Mouse (Mus musculus) adrenal gland, postnatal 4 days (tissue): Measurements from ENCODE around the gene Gm20695. TPM values are rescaled to one million over a fixed set of nuclear protein-coding genes. Genes with fewer than 3 reads are reported as not detected.
A peak's percentile ranks its signal among the peaks of the same experiment; 100 is the strongest.

Source experiments
- DNase-seq, 2 experiments: peaks; one replicate each; pipeline ENCODE4 v3.0.0; 2021 to 2022; ENCODE audit warnings: low spot score in 2 of 2, mixed read lengths in 2 of 2
- long read RNA-seq, 2 experiments: library from polyadenylated mRNA; stranded (forward); transcript quantifications; one replicate each; pipeline ENCODE4 v2.0.0; 2021
- total RNA-seq, 2 experiments: library from RNA; stranded (reverse); gene quantifications; 2 replicates each; pipeline ENCODE4 v1.2.3; 2021

Gene Gm20695
- 1 to 10 TPM; 1.0 to 1.5 TPM for total RNA-seq
- long read RNA-seq, experiment 1, partial matches to known transcripts: 0 of 3 reads
- long read RNA-seq, experiment 1, other reads (novel, unspliced or antisense): 3 of 3 reads
- long read RNA-seq, experiment 2, partial matches to known transcripts: 0 of 7 reads
- long read RNA-seq, experiment 2, other reads (novel, unspliced or antisense): 7 of 7 reads

DNA sequence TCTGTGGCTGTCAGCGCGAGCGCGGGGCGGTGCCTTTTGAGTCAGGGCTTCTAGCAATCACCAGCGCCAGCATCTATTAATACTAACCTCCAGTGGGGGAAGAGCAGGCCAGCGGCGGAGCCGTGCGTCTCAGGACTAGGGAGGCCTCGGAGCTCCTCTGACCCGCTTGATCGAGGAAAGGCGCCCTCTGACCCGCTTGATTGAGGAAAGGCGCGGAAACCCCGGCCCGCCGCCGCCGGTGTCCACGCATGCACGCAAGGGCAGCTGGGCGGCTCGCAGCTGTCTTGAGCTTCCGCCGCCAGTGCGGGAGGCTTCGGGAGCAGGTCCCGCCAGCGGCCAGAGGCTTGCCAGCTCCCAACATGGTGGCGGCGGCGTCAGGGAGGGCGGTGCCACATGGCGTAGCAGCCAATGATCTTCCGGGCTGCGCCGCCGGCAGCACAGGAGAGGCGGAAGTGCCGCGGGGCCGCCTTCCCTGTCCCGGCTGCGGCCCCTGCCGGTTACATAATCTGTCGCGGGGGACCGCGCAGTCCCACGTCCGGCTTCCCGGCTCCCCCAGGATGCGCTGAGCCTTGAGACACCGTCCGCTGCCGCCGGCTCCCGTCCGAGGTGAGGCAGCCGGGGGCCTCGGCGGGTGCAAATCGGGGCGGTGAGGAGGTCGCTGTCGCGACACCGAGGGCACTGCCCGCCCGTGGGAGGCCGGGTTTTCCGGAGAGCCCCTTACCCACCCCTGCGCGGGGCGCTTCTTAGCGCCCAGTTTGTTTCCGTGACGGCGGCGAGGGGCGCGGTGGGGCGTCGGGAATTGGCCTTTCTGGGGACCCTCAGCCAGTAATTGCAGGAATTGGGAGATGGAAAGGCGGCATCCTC lies at the start of gene Gm20695, which contains the start of gene Zfp597:
Gm20695 (plus strand) TSS at position 448 of the 864 bp plus-strand sequence.
Zfp597 (minus strand) TSS at position 361 of the 864 bp plus-strand sequence.
- DNase-seq: peak; percentile 90

DNA sequence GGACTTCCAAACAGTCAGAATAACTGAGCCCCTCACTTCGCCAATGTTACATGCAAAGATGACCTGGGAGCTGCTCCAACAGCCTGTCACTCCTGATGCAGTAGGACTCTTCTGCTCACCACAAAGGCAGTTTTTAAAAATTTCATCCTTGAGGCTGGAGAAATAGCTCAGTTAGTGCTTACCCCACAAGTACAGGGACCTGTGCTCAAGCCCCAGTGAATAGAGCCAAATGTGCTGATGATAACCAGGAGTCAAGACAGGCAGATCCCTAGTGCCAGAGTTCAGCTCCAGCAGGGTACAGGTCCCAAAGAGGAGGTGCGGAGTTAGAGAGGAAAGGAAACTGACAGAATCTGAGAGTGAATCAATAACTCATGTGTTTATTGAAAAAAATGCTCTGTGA lies 49.0 kb upstream of the Gm20695 start:
- no peak for DNase-seq

DNA sequence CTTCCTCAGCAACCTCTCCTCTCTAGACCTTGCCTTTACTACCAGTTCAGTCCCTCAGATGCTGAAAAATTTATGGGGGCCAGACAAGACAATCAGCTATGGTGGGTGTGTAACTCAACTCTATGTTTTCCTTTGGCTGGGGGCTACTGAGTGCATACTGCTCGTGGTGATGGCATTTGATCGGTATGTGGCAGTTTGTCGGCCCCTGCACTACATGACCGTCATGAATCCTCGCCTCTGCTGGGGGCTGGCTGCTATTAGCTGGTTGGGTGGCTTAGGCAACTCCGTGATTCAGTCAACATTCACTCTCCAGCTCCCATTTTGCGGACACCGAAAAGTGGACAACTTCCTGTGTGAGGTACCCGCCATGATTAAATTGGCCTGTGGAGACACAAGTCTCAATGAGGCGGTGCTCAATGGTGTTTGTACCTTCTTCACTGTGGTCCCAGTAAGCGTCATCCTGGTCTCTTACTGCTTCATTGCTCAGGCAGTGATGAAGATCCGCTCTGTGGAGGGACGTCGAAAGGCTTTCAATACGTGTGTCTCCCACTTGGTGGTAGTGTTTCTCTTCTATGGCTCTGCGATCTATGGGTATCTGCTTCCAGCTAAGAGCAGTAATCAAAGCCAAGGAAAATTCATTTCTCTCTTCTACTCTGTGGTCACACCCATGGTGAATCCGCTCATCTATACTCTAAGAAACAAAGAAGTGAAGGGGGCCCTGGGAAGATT lies 45.1 kb upstream of the Gm20695 start:
- no peak for DNase-seq

DNA sequence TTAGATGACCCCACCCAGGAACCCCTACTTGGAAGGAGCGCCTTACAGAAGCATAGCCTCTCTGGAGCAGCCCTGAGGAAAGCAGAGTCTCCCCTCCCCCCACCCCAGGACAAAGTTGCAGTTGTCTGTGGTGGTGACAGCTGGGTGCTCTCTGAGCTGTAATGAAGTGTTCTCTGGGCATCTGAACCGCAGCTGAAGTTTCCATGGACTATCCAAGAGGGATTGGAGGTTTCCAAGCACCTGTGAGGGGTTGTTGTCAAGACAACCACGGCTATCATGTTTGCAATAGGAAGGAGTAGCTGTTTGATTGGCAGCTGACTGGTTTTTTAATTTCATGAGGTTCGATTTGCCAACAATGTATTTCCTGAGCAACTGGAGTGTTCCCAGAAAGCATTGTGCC lies 41.5 kb upstream of the Gm20695 start:
- DNase-seq: no peak

DNA sequence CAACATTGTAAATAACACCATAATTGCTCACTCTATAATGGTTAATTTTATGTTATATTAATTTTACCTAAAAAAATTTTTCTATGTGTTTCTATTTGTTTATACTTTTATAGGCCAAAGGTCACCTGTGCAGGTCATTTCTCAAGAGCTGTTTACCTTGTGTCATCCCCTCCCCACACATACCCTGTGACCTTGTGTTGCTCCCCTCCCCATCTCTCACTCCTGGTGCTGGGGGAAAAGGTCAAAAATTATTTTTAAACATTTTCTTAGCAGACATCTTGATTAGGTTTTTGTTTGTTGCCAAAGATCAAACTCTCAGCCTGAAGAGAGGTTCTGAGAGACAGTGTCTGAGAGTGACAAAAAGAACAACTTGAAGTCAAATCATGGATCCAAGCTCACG lies 40.7 kb upstream of the Gm20695 start:
- no peak for DNase-seq

DNA sequence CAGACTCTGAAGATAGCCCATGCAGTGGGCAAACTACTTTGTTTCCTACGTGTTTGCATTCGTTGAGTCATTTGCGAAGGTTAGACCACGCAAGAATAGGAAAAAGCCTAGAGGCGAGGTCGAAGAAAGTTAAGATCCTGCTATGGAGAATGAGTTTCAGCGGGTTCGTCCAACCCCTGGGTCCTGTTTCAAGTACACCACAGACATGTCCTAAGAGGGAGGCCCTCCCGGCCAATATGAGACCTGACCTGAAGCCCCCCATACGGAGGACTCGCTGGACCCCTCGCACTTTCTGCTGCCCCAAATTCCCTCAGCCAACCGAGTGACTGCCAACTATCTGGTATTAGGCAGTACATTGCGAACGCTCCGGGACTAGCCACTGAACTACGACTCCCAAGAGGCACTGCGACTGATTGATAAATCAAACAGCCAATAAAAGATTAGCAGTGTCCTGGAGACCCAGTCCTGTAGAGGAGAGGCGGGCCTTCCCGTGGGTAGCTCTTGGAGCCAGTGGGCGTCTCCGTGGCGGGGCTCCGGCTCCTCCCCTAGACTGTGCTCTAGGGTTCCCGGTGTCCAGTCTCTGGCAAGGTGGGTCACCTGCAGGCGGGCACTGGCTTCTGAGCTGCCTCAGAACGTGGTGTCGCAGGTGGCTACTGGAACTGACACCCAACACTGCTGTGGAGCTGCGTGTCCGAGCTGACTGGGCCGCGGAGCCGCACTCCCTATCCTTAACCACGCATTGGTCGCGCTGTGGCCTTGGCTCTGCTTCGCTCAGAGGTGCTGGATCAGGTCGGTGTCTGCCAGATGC lies 37.5 kb upstream of the Gm20695 start, which contains the start of gene Zfp174:
Zfp174 (plus strand) TSS at position 558 of the 808 bp plus-strand sequence.
- DNase-seq: peak; percentile 59 to 84

DNA sequence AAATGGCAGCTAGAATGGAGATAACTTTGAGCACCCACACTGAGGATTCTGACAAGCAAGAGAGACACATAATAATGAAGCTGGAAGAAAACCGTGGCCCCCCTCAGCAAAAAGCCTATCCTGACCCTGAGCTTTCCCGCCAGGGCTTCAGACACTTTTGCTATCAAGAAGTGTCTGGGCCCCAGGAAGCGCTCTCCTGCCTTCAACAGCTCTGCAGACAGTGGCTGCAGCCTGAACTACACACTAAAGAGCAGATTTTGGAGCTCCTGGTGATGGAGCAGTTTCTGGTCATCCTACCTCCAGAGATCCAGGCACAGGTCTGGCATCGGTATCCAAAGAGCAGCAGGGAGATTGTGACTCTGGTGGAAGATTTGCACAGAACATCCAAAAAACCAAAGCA lies 36.6 kb upstream of the Gm20695 start:
- no peak for DNase-seq

DNA sequence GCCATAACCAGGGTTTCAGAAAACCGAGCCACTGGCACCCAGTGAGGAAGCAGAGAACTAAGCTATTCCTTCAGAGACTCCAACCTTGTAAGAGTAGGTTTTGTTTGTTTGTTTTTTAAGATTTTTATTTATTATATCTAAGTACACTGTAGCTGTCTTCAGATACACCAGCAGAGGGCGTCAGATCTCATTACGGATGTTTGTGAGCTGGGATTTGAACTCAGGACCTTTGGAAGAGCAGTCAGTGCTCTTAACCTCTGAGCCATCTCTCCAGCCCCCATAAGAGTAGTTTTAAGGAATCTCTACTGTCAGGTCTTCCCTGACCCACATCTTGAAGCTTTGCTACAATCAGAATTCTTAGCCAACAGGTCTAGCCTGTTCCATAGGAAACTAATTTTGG lies 36.0 kb upstream of the Gm20695 start:
- no peak for DNase-seq

DNA sequence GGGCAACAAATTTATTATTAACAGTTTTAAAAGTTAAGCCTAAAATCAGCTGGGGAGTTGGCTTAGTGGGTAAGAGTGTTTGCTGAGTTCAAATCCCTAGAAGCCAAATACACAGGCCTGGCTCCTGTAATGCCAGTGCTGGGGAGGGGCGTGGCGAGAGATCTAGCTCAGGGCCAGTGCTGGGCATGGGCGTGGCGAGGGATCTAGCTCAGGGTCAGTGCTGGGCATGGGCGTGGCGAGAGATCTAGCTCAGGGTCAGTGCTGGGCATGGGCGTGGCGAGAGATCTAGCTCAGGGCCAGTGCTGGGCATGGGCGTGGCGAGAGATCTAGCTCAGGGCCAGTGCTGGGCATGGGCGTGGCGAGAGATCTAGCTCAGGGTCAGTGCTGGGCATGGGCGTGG lies 33.1 kb upstream of the Gm20695 start:
- peak in 1 of 2 experiments; percentile 34 for DNase-seq

DNA sequence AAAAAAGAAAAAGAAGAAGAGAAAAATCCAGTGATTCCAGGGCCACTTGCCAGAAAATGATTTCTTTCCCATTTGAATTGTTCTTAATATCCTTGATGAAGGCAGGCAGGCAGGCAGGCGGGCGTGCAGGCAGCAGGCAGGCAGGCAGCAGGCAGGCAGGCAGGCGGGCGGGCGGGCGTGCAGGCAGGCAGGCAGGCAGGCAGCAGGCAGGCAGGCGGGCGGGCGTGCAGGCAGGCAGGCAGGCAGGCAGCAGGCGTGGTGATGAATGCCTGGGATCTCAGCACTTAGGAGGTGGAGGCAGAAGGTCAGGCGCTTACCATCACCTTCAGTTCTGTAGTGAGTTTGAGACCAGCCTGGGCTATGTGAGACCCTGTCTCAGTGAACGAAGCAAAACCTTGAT lies 31.9 kb upstream of the Gm20695 start:
- DNase-seq: no peak

DNA sequence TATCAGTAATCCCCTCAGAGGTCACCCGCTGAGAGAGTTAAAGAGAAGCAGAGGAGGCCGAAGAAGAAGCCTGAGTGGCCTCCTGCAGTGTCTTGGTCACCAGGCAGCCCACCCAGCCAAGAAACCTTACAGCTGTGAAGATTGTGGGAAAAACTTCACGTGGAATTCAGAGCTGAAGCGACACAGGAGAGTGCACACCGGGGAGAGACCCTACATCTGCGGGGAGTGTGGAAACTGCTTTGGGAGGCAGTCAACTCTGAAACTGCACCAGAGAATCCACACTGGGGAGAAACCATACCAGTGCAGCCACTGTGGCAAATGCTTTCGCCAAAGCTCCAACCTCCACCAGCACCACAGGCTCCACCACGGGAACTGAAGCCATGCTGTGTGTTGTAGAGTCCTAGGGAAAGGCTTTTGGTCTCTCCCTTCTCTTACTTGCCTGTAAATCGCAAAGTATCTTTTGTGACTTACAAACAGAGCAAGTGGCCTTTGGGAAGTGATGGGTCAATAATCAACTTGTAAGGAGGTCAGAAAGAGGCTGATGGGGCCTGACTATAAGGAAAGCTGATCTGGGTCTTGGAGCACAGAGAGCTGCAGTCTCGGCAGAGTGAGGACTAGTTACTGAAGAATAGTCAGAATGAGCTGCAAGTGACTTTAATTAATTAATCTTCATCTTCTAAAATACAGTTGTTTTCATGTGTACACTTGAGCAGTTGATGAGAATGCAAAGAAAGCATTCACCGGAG lies 29.8 kb upstream of the Gm20695 start:
- DNase-seq: no peak

DNA sequence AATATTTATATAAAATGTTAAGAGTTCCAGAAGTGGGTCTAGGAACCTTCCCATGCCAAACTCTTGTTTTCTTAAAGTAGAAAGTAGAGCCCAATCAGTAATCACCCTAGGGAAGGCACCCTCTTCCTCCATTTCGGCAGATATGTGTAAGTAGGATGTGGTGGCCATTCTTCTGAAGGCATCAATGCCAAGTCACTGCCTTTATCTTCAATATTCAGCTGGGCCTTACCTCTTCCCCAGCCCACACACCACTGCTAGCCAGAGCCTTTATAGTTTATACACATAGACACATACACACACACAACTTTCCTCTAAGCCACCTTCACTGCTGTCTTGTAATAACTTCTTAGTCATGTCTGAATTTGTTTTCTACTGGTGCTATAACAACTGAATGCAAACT lies 28.7 kb upstream of the Gm20695 start:
- DNase-seq: no peak

DNA sequence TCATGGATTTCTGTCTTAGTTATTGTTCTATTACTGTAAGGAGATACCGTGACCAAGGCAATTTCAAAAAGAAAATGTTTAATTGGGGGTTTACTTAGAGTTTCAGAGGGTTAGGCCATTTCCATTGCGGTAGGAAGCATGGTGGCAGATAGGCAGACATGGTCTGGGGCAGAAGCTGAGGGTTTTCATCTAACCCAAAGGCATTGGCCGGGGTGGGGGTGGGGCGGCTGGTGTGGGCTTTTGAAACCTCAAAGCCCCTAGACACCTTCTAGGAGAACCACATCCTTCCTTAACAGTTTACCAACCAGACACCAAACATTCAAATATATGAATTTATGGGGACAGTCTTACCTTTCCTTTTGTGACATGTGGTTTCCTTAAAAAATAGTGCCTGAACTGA lies 25.2 kb upstream of the Gm20695 start:
- no peak for DNase-seq

DNA sequence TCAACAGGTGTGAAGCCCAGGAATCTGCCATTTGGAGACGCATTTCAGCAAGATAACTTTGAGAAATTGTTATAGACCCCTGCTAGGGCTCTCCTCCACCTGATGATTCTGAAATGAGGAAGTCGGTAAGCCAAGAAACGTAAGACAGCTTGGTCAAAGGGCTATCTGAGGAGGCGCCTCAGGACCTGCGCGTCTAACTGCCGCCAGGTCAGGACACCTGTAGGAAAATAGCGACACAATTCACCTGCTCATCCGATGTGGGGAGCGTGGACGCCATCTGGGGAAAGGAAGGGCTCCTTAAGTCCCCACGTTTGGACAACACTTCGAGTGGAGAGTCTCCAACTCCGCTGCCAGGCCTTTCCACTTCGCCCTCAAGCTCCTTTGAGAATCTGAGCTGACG lies 12.6 kb upstream of the Gm20695 start:
- DNase-seq: no peak

DNA sequence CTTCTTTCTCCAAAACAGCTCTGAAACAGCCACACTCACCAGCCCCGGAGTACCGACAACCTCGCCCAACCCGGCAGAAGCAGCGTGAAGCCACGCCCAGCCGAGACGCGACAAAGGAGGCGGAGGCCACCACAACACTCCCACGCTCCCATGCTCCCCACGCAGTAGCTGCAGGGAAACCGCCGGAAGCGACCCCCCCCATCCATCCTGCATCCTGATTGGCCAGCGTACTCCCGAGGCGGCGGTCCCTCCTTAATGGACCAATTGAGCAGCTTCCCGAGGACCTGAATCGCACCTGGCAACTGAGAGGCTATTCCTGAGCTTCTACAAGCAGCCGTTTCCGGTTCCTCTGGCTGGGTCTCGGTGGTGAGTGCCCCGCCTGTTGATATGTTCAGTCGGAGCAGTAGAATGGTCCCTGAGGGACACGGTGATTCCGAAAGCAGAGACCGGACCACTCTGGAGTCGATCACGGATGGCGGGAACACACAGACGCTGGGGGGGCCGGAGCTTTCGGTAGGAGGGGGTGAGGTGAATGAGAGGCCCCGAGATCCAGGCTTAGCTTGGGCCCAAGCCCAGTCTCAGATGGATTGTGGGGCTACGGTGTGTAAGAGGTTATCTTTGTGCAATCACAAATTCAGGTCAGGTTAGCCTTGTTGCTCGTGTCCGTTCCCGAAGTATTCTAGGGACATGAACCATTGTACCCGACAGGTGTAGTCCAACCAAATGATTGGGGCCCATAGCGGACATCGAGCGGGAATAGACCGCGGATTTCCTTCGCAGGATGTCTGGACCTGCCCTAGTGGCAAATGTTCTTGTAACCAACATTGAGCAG lies 12.0 kb upstream of the Gm20695 start, which contains the start of gene Naa60:
Naa60 (plus strand) TSS at position 160 of the 832 bp plus-strand sequence.
- peak; percentile 70 to 83 for DNase-seq

DNA sequence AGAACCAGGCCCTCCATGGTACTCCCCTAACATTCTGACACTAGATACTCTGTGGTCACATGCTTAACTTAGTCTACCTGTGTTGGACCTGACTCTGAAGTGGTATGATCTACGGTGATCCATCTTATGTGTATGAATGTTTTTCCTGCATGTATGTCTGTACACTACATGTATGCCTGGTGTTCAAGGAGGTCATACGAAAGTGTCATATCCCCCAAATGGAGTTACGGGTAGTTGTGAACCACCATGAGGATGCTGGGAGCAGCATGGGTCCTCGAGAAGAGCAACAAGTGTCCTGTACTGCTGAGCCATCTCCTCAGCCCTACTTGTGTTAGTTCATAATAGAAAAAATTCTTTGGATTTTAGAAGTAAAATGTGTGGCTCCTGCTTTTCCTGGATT lies 8.1 kb upstream of the Gm20695 start:
- no peak for DNase-seq

DNA sequence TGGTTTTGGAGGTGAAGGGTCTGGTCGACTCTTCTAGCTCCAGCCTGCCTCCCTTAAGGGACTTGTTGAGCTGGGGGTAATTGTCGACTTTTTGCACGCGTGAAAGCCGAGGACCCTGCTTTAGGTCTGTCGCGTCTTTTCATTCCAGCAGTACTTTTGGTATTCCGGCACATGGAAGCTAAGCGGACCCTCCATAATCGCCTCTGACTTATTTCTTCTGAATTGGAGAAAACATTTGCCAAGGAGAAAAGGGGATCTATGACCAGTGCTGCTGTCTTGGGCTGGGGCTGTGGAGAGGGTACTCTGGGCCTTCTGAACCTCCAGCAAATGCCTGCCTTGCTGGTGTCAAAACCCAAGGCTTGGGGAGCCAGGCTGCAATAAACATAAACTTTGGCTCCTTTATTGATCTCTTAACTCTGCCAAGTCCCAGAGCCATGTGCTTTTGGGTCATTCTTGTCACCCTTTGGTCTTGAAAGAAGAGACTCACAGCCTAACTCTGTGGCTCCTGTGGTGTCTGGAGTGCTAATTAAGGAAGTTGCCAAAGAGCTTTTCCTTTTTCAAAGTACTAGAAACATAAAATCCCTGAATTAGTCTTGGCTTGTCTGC lies 720 bp downstream of the Gm20695 start:
- DNase-seq: no peak

DNA sequence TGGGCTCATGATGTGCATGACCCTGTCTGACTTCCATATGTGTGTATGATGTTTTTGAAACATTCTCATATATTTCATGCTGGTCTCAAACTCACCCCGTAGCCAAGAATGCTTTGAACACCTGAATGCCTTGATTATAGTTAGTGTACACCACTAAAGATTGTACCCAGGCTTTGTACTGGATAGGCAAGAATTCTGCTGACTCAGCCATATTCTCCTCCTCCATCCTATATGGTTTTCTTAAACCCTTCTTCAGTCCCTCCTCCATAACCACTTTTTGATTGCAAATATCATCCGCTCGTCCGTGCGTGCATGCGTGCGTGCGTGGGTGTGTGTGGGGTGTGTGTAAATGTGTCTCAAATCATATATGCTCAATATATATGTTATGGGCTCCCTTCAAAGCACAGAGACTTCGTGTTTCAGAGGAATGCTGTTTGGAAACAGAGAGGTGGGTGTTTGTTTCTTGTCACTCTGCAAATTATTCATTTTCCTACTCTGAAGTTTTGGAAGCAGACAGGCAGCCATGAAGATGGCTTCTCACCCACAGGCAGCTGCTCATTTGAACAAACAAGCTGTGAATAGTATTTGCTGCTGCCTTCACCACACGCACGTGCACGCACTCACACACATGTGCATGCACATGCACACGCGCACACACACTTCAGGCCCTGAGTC lies 7.3 kb downstream of the Gm20695 start:
- DNase-seq: no peak
